Mouse (Mus musculus): ENCODE measurements around the gene Btg1.

The Btg1 gene

DNA sequence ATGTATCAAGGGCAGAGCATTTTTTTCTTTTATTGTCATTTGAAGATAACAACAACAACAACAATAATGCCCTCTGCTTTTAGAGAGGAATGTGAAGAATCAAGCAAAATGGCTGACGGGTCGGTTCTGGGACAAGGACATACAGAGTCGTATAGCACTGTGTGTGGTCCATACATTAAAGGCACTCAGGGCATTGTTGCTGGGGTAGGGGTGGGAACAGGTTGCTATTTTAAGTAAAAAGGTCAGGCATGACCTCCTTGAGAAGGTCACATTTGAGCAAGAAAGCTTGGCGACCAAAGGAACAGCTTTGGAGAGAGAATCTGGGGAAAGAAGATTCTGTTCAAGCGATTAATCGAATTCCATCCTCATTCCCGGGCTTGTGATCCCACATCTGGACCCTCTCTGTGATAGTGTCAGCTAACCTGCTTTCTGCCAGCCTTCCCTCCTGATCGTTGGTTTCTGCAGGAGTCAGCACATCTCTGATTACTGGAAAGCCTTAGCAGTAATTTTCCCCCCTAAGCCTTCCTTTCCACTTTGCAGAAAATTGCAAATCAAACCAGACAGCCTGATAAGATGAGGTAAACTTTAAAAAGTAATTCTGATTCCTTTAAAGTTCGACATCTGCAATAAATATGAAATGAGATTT, 14.4 kb downstream of the Btg1 start:
- no peak for DNase-seq (ENCODE audit: low spot score)

DNA sequence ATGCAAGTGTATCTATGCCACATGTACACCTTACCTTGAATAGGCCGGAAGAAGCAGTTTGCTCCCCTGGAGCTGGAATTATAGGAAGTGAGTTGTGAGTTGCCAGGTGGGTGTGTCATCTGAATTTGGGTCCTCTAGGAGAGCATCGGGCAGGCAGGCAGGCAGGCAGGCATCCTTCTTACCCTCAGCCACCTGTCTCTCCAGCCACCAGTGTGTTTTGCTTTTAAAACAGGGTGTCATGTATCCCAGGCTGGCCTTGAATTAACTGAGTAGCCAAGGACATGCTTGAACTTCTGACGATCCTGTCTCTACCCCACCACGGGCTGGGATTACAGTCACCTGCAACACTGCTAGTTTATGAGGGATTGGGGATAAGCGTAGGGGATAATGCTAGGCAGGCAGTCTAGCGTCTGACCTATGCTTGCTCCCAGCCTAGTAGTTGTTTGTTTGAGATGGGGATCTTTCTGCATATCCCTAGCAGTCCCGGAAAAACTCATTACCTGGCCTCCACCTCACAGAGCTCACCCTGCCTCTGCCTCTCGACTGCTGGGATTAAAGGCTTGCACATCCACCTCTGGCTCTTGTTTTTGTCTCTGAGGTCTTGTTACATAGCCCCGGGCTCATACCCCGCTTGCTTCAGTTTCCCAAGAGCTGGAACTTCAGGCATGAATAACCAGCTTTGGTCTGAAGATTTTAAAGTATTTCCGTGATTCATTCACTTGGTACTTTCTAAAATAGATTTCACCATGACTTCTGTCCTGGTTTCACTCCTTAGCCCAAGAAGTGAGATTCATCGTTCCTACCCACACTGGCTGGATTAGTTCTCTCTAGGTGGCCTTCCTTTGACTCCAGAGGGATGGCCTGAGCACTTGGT, 15.7 kb downstream of the Btg1 start:
- DNase-seq (ENCODE audit: low spot score) = no peak

DNA sequence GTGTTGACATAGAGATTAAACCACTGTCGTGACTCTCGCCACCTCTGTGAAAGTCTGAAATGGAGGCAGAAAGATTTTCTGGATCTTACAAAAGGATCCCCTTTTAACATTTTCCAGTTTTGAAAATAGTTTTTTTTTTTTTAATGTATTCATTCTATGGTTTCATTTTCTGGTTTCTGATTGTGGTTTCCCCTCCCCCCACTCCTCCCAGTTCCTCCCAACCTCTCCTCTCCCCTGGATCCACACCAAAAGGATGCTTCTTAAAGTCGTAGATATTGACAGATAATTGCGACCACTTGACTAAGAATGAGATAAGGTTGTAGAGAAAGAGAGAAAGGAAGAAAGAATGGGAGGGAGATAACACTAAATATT, 16.3 kb downstream of the Btg1 start:
- DNase-seq (ENCODE audit: low spot score) = no peak

DNA sequence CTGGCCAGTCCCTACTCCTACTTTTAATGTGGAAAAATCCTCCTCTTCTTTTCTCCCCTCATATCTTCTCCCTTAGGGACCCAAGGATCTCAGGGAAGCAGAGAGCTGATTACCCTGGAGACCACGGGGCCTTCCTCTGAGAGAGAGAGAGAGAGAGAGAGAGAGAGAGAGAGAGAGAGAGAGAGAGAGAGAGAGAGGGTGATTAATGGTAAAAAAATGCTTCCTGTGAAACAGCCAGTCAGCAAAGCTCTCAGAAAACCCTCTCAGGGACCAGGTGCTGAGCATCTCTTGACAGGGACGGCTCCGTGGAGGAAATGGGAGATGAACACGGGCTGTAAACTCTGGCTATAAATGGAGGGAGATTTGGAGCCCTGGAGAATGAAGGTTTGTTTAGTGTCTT, 18.7 kb downstream of the Btg1 start:
- DNase-seq (ENCODE audit: low spot score) = no peak

DNA sequence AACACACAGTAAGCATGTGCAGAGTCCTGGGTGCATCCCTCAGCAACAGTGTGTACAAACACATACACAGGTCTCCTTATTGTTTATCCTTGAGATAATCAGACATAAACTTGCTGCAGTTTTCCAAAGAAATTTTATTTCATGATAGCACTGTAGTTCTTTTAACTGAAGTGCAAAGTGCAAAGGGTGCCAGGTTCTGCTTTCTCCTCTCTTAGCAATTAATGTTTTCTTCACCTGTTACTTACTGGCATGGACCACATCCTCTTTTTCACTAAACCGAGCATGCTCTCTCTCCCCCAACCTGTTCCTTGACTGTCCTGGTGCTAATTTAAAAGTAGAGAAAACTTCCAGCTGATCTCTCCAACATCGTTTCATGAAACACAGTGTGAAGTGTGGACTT, 21.7 kb downstream of the Btg1 start:
- no peak for DNase-seq (ENCODE audit: low spot score)

DNA sequence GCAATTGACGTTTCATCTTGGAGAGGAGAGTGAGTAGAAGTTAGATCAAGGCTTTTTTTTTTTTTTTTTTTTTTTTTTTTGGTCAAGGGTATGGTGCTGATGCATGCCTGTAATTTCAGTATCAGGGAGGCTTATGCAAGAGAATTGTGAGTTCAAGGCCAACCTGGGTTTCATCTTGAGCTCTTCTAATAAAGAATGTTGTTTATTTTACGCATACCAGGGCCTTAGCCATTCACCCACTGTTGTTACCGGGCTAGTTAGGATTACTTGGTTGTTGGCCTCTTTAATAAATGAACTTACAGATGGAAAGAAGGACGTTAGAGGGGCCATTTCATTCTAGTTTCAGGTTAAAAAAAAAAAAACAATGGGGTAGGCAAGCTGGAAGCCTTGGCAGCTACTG, 25.2 kb downstream of the Btg1 start:
- DNase-seq (ENCODE audit: low spot score) = no peak

DNA sequence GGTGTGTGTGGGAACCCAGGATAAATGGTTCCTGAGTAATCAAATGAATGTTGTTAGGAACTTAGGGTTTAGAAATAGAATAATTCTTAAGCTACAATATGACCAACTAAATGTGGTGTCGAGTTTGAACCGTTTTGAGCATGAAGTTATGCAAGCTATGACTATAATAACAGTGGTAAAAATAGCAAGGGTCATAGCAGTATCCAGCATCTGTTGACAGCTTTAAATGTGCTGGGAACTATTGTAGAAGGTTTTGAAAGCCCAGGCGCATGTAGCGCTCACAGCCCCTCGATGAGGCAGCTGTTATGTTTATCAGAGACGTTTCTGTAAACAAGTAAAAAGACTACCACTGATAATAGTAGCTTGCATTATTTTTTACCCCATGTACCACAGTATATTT, 25.9 kb downstream of the Btg1 start:
- DNase-seq (ENCODE audit: low spot score) = no peak

DNA sequence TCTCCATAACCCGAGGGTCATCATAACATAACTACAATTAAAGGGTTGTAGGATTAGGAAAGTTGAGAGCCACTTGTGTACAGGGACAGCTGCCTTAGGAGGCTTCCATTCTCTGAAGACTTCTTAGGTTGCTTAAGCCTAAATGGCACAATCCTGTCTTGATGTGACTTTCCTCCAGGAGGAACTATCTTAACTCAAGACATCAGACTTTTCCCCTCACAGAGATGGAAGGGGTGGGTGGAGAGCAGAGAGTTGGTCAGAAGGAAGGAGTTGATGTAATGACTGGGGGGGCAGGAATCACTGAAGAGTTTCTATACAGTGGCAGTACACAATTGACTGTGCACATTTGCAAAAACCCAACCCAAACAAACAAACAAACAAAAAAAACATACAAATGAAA, 28.4 kb downstream of the Btg1 start:
- DNase-seq (ENCODE audit: low spot score) = no peak

DNA sequence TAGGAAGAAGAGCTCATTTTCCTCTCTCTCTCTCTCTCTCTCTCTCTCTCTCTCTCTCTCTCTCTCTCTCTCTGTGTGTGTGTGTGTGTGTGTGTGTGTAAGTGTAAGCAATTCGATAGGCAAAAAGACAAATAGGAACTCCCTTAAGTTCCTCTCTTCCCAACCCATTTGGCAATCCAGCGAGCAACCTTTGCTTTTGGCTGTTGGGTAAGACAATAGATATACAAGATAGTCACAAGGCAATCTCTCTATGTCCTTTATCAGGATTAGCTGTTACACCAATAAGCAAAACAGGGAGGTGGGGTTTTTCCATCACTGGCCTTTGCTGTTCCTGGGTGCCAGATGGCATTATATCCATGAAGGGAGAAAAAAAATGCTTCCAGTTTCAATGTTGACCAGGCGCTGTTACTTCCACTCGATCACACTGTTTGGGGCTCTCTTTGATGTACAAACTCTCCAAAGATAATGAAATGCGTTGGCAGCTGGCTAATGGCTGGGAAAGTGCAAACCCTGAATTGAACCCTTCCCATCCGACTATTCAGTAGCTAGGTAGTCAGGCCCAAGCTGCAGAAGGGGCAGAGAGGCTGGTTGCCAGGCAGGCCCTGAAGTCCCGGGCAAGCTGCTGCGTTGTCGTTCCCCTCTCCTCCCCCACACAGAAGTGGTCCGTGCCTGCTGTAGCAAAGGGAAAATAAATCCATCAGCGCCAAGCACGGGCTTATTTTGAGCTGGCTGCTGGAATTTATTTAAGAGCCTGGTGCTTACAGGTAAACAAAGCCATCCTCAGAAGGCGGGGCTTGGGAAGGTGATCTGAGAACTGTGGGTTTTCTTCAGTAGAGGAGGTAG, 29.4 kb downstream of the Btg1 start:
- peak; percentile 80 for DNase-seq (ENCODE audit: low spot score)

DNA sequence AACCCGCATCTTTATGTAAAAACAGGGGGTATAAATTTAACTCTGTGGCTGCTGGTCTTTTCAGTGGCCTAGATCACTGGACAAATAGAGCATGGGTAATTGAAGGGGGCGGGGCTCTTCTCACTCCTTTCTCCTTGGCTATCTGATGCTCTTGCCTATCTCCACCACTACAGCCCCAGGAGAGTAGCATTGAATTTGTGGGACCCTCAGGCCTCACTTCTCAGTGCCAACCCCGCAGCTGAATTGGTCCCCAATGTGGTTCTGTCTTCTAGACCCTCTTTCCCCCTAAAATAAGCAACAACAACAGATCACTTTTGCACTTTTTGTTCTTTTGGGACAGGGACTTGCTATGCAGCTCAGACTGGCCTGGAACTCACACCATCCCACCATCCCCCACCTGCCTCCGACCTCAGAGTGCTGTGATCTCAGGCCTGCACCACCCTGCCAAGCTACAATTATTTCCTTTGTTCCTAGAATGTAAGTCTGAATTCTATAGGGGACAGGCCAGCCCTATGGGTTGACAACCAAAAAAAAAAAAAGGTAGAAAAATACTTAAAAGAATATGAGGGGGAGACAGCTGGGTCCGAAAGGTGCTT, 30.2 kb downstream of the Btg1 start:
- DNase-seq (ENCODE audit: low spot score) = no peak

DNA sequence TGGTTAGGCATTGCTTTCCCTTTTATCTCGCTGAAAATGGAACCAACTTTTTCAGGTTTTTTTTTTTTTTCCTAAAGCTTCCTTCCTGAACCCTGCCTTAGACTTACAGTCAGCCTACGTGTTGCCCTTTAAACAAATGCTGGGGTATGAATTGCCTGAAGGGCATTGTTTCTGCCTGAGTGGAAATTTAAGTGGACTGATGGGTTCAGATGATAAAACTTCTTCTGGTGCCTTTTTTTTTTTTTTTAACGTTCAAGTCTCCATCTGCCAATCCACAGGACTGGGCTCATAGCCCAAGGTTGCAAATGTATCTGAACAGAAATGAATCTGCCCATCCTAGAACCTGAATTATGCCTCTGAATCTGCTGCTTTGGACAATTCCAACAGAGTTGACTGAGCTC, 31.4 kb downstream of the Btg1 start:
- no peak for DNase-seq (ENCODE audit: low spot score)

DNA sequence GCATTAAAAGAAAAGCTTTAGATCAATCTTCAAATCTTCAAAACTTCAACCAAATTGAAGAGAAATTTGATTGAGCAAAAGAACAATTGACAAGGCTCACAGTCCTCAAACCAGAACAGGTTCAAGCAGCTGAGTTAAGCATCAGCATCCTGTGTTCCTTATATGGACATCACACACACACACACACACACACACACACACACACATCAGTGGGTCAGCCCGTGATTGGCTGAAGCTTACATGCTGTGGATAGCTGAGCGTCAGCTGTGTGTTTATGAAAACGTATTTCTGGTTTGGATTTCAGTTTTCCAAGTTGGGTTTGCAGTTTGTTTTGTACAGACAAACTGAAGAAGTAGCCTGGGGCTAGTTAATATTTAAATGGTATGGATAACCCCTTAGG, 32.7 kb downstream of the Btg1 start:
- no peak for DNase-seq (ENCODE audit: low spot score)

DNA sequence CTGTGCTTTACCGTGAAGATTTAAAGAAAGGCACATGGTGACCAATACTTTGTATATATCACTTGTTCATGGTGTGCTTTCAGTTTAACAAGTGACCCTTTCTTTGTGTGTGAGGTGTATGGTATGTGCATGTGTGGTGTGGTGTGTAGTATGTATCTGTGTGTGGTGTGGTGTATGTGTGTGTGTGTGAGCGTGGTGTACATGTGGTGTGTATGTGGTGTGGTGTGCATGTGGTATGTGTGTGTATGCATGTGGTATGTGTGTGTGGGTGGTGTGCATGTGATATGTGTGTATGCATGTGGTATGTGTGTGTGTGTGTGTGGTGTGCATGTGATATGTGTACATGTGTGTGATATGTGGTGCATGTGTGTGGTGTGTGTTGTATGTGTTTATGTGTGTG, 35.6 kb downstream of the Btg1 start:
- no peak for DNase-seq (ENCODE audit: low spot score)

DNA sequence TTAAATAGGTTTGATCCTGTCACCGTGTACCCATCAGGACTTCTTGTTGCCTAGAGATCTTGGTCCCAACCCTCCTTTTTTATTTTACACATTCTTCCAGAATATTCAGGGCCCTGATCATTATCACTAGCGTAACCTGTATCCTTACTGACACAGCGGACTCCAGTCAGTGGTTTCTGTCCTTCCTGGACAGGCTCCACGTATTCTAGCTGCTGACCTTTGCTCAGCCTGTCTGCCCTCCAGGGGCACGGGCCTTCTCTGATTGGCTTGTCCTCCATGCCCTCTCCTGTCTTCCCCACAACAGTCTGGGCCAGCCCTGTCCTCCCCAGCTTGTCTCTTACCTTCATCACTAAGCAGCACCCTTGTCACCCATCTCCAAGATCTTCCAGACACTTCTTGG, 36.2 kb downstream of the Btg1 start:
- DNase-seq (ENCODE audit: low spot score) = no peak

DNA sequence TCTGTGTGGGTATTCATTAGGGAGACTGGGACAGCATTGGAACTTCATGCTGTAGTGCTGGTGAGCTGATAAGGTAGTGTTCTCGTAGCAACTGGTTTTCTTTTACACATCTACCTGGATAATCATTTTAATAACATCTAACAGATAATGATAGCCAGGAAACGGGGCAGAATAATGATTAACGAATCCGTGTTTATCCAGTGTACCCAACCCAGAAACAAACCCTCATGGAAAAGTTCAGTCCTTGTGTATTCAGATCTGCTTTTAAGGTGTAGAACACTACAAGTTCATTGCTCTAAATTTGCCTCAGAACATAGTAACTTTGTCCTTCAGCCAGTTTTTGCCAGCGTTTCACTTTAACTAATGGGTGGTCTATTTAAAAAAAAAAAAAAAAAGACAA, 37.3 kb downstream of the Btg1 start:
- no peak for DNase-seq (ENCODE audit: low spot score)

DNA sequence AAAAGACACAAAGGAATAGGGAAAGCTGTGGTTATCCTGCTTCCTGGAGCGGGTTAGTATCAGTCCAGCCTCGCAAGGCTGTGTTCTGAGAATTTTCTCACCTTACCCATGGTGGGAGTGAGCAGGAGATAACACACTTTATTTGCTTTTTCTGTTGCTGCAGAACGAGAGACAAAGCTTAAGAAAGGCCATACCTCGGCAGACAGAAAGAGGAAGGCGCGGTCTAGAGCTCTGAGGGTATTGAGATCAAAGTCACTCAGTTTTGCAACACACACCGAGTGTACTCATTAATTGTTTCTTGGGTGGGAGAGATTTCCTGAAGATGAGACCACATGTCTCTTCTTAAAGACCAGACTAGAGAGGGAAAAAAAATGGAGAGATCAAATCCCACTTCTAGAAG, 37.8 kb downstream of the Btg1 start:
- DNase-seq (ENCODE audit: low spot score) = no peak

DNA sequence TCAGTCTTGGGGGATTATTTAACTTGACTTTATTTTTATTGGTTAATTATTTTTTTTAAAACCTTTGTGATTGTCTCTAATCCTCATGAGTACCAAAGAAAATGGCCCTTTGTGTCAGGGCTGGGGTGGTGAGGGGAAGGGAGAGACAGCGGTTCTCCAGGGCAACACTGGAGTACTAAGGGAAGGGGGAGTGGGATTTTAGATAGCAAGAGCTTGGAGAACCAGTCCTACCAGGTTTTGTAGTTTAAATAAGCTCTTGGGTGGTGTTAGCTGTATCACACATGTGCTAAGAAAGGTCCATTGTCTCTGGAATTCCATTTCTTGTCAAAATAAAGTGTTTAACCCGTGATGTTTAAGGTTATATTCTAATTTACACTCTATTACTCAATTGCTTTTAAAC, 38.3 kb downstream of the Btg1 start:
- no peak for DNase-seq (ENCODE audit: low spot score)

DNA sequence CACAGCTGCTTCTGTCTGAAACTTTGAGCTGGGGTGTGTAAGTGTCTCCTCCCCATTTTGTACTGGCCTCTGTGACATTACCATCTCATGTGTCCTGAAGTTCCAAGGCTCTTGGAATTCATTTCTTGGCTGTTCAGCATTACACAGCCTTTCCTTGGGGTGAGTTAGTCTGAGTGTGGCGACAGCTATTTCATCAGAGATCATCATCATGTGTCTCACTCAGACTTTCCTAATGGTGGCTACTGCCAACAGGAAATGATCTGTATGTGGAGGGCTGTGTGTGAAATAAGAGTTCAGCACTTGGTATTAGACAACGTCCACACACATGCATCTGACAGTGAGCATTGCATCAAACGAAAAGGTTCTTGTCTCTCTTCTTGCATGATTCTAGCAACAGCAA, 39.4 kb downstream of the Btg1 start:
- no peak for DNase-seq (ENCODE audit: low spot score)

DNA sequence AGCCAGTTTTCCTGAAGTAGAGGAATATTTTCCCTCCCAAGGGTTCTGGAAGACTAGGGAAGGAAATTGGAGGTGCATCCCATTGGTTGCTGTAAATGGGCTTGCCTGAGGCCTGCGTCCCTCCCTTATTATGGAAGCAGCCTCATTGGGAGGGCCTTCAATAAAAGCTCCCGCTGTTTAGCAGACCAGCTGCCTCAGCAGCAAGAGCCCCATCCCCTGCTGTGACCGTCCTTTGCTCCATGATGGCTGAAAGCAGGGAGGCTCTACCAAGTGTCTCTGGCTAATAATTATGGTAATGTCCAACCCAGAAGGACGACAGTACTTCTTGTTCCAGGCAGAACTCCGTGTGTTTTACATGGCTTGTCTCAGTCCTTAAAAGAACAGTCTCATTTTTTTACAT, 42.1 kb downstream of the Btg1 start:
- DNase-seq (ENCODE audit: low spot score) = peak; percentile 11

DNA sequence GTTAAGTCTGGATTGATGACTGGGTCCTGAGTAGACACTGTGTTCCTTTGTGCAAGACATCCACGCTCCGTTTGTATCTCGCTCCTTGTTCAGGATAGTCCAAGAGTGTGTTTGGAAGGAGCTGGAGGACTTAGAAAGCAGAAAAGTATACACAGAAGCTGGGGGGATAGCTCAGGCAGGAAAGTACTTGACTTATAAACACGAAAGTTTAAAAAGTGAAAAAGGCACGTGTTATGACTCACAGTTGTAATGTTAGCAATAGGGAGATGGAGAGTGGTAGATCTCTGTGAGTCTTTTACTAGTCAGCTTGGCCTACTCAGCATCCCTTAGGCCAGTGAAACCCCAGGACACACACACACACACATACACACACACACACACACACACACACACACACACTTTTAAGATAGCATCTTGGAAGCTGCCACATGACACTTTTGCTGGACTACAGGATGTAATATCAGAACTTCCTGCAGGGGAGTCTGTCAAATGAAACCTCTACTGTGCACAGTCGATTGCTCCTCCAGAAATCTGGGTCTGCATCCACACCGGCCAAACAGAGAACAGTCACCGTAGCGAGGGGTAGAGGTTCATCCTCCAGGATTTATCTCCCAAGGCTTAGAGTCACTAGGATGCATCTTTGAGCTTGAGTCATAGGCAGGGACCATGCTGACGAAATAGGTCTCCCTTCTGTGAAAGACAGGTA, 43.6 kb downstream of the Btg1 start:
- DNase-seq (ENCODE audit: low spot score) = no peak

DNA sequence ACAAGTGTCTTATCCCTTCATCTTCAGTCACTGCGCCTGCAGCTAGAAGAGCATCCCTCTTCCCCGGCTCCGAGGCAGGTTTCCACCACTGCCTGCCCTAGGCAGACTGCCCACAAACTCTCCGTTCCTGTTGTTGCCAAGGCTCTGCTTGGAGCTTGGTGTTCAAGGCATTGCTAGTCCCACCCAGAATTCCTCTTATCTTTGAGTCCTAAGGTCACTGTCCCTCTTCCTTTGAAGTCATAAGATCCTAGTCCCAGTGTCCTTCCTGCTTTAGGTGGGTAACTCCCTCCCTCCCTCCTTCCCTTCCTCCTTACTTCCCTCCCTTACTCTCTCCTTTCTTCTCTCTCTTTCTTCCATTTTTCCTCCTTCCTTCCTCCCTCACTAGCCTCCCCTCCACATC, 46.2 kb downstream of the Btg1 start:
- no peak for DNase-seq (ENCODE audit: low spot score)

Data from embryo, embryonic 10 days (tissue).